Mouse (Mus musculus) spleen, adult 2 months (tissue): ENCODE data around the gene Ykt6.

Experiments used
- CTCF ChIP-seq: fragments of 200-500 bp; IDR thresholded peaks from 2 replicates; pipeline ENCODE4 v1.5.1; 2011; ENCODE audit warnings: mild to moderate bottlenecking, inconsistent platforms; ENCODE audit not compliant: insufficient read depth, insufficient read length, insufficient replicate concordance; ENCODE audit errors: extremely low read depth
- POLR2A ChIP-seq: fragments of 200-500 bp; IDR thresholded peaks from 2 replicates; pipeline ENCODE4 v1.6.1; 2011; ENCODE audit warnings: low read depth, low read length, inconsistent platforms

GRCm38 (mm10) chr11:5995989-5996388 lies 40.5 kb downstream of the Ykt6 start:
- TF ChIP-seq CTCF (peak; percentile 90), POLR2A (no peak)
